ENCODE assay signal across 8 mouse cellular contexts in the genomic region with DNA sequence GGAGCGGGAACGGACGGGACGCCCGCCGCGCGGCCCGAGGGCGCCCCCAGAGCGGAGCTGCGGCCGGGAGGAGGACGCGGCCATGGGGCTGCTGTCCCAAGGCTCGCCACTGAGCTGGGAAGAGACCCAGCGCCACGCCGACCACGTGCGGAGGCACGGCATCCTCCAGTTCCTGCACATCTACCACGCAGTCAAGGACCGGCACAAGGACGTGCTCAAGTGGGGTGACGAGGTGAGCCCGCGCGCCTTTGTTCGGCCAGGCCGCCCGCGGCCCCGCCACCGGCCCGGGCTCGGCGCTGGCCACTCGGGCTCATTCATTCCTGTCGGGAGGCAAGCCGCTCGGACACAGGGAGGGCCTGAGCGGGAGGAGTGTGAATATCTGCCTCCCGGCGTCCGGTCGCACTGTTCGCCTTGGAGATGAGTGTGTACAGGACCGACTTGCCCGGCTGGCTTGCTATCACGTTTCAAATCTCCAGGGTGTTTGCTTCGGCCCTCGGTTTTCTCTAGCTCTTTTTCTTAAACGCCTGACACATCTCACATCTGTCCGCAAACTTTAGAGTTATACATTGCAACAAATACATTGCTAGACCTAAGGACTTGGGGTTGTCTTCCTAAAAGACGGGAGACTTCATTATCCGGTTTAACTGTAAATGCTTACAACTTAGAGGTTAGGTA. TPM values are rescaled to one million over a fixed set of nuclear protein-coding genes. Genes with fewer than 3 reads are reported as not detected.
DNase-seq lines count a peak whose midpoint lies in the region; ATAC-seq and TF ChIP-seq lines count a peak whose summit lies in the region.

No protein-coding gene starts in this region.

- no peak overlapping the region for H3K27ac ChIP-seq in ES-Bruce4 (ENCODE audit: insufficient read depth, low read length)
- H3K27ac ChIP-seq in kidney, embryonic 14.5 days (ENCODE audit: low read depth, low read length): peak overlapping the region; percentile 73
- H3K27ac ChIP-seq in neural tube, embryonic 12.5 days: peak overlapping the region; percentile 70; the same call in 1 of the 2 replicates

- no peaks in the 10 kb centered on the region for H3K27me3 ChIP-seq in ES-Bruce4 (ENCODE audit: control insufficient read depth, insufficient read depth, low read length, poor library complexity, severe bottlenecking)
- H3K27me3 ChIP-seq in kidney, embryonic 14.5 days (ENCODE audit: control insufficient read depth, insufficient read depth, low read length): no peaks in the 10 kb centered on the region
- H3K27me3 ChIP-seq in neural tube, embryonic 12.5 days (replicated peaks): no peaks in the 10 kb centered on the region

- H3K36me3 ChIP-seq in ES-Bruce4 (ENCODE audit: control insufficient read depth, insufficient read depth, low read length, poor library complexity, severe bottlenecking): peaks cover 10% of the 10 kb centered on the region
- H3K36me3 ChIP-seq in kidney, embryonic 14.5 days (ENCODE audit: control insufficient read depth, insufficient read depth, low read length): peaks cover 2% of the 10 kb centered on the region; the same call in 1 of the 2 replicates
- no peaks in the 10 kb centered on the region for H3K36me3 ChIP-seq in neural tube, embryonic 12.5 days

- H3K9me3 ChIP-seq in ES-Bruce4 (replicated peaks; ENCODE audit: control insufficient read depth, insufficient read depth, low read length, poor library complexity, severe bottlenecking): no peaks in the 10 kb centered on the region
- no peaks in the 10 kb centered on the region for H3K9me3 ChIP-seq in kidney, embryonic 14.5 days (ENCODE audit: control insufficient read depth, low read length)
- no peaks in the 10 kb centered on the region for H3K9me3 ChIP-seq in neural tube, embryonic 12.5 days

- peak; percentile 66 to 71 for DNase-seq in adrenal gland, adult 18-20 months (ENCODE audit: low spot score in 2 of 2)
- DNase-seq in embryo, embryonic 11 days: peak; percentile 85
- DNase-seq in gastrocnemius, postnatal 14 days: peak; percentile 69
- DNase-seq in lung, adult 18-20 months: peak; percentile 80 to 83
- DNase-seq in yolk sac, embryonic 10.5 days (ENCODE audit: low spot score): peak; percentile 85

- intact Hi-C loops in gastrocnemius, postnatal 14 days (cut with DNase I; ENCODE audit: low total_unique reads): no loop called here

- peak overlapping the region; percentile 70 for H3K9ac ChIP-seq in ES-Bruce4 (ENCODE audit: low read depth, poor library complexity, severe bottlenecking)
- peak overlapping the region; percentile 85 for H3K9ac ChIP-seq in kidney, embryonic 14.5 days (ENCODE audit: low read depth, low read length)
- H3K9ac ChIP-seq in neural tube, embryonic 12.5 days: peak overlapping the region; percentile 86

- no peak for TF ChIP-seq POLR2A in ES-Bruce4 (IDR thresholded peaks at IDR 0.05; ENCODE audit: insufficient read depth, low read length)

- peak overlapping the region; percentile 75 for H3K4me2 ChIP-seq in kidney, embryonic 14.5 days (replicated peaks; ENCODE audit: low read depth, low read length)
- H3K4me2 ChIP-seq in neural tube, embryonic 12.5 days (replicated peaks): peak overlapping the region; percentile 71

- H3K4me1 ChIP-seq in ES-Bruce4 (ENCODE audit: control insufficient read depth, insufficient read depth, low read length): peaks cover 4% of the 10 kb centered on the region
- peaks cover 12% of the 10 kb centered on the region for H3K4me1 ChIP-seq in kidney, embryonic 14.5 days (ENCODE audit: control insufficient read depth, insufficient read depth, low read length)
- peaks cover 11% of the 10 kb centered on the region for H3K4me1 ChIP-seq in neural tube, embryonic 12.5 days

- TF ChIP-seq EP300 in ES-Bruce4 (IDR thresholded peaks at IDR 0.05; ENCODE audit: insufficient read depth, low read depth, low read length): no peak

- peak overlapping the region; percentile 90 for H3K4me3 ChIP-seq in ES-Bruce4 (ENCODE audit: low read depth, low read length)
- H3K4me3 ChIP-seq in kidney, embryonic 14.5 days (ENCODE audit: low read length): peak overlapping the region; percentile 80
- H3K4me3 ChIP-seq in neural tube, embryonic 12.5 days: peak overlapping the region; percentile 80

- no peak for TF ChIP-seq CTCF in ES-Bruce4 (IDR thresholded peaks at IDR 0.05; ENCODE audit: low read depth, low read length)

- under 1% methylated on average over 38 of the region's 57 CpGs for WGBS in kidney, embryonic 14.5 days
- under 1% methylated on average over 57 of the region's 57 CpGs for WGBS in neural tube, embryonic 12.5 days

- ATAC-seq in kidney, embryonic 14.5 days (ENCODE audit: low FRiP score, low TSS enrichment): peak; percentile 82
- ATAC-seq in neural tube, embryonic 12.5 days (ENCODE audit: low FRiP score, low read depth): peak; percentile 77

RNA-seq across cellular contexts. Expression of gene Gclc, which starts 0.5 kb away (rescaled TPM):
- 50.5 and 53.1 TPM in 2 replicates for polyA plus RNA-seq in ES-Bruce4 (2011; ENCODE audit: insufficient read depth, insufficient read length, low read depth, missing spikeins)
- total RNA-seq in adrenal gland, adult 18-20 months (2021): 10 to 100 TPM; 38.1 to 50.8 TPM
- total RNA-seq in gastrocnemius, postnatal 14 days (2021): 1 to 10 TPM; 4.3 to 5.0 TPM
- polyA plus RNA-seq in kidney, embryonic 14.5 days (2014; fragmentation: Nextera tagmentation; extraction: Ambion mirVana): 21.1 and 30.0 TPM in 2 replicates
- 20.5 and 23.9 TPM in 2 replicates for polyA plus RNA-seq in neural tube, embryonic 12.5 days (2016; fragmentation: Nextera tagmentation; extraction: Ambion mirVana)
